Mouse (Mus musculus) cortical plate, adult 2 months (tissue): ENCODE measurements at regions not wholly inside any gene's neighbourhood (a gene's known extent, or its start where the extent isn't known, plus 50 kb on each side); places are given as distances from the start of the nearest gene placed in this dataset.

Experiments
- H3K27ac ChIP-seq: fragments of 200-500 bp; 2 replicates; pipeline ENCODE4 v1.5.1; 2012; ENCODE audit warnings: low read length, control low read depth, inconsistent platforms; ENCODE audit not compliant: insufficient read depth
- H3K4me1 ChIP-seq: fragments of 200-500 bp; 2 replicates; pipeline ENCODE4 v1.6.1; 2011; ENCODE audit warnings: low read length; ENCODE audit not compliant: control insufficient read depth, insufficient read depth
- H3K4me3 ChIP-seq: fragments of 200-500 bp; 2 replicates; pipeline ENCODE4 v1.5.1; 2011; ENCODE audit warnings: mild to moderate bottlenecking, low read length, control low read depth; ENCODE audit not compliant: insufficient read depth
- CTCF ChIP-seq: fragments of 200-500 bp; IDR thresholded peaks from 2 replicates; pipeline ENCODE4 v1.5.1; 2011; ENCODE audit warnings: mild to moderate bottlenecking, control low read depth, low read length; ENCODE audit not compliant: insufficient read depth; ENCODE audit errors: extremely low read depth
- POLR2A ChIP-seq: fragments of 200-500 bp; IDR thresholded peaks from 2 replicates; pipeline ENCODE4 v1.6.1; 2011; ENCODE audit warnings: mild to moderate bottlenecking, low read length, control low read depth; ENCODE audit not compliant: insufficient read depth; ENCODE audit errors: extremely low read depth

DNA sequence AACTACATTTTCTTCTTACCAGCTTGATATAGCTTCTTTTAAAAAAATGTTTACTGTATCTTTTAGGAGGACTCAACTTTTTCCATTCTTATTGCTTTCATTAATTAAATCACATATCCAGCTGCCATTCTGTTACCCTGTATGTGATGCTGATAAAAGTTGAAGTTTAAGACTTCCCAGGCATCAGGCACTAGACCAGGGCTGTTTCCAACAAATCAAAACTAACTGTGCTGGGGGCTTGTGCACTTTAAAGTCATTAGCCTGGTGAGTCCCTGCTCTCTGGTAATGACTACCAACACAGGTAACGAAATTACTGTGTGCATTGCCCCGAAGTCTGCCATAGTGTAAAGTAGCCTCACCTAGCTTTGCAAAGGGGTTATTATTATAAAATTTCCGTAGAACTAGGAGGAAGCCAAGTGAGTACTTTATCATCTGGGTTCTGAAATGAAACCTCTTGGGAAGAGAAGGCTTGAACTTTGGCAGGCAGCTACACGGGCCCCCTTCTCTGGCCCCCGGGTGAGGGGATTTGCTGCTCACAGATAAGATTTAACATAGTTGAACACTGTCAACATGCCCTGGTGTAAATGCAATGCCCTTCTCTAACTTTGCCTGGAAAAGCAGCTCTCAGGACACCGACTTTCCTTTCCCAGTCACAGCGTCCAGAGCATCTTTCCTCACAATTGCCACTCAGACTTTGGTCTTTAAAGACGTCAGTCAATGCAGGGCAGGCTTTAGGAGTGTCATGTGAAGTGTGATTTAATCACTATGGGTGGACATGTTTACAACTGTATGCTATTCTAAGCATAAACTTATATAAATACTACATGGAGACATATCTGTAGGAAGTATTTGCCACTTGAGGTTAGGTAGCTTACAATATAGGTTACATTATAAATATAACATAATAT lies 122.1 kb upstream of the Tab2 start:
- H3K4me1 ChIP-seq: no peaks in the 10 kb centered on the region
- H3K4me3 ChIP-seq: no peak overlapping the region
- TF ChIP-seq POLR2A (no peak), CTCF (no peak)
- H3K27ac ChIP-seq: no peak overlapping the region

GRCm38 (mm10) chr10:8072463-8072862 lies 116.4 kb upstream of the Tab2 start:
- no peak overlapping the region for H3K27ac ChIP-seq

GRCm38 (mm10) chr10:8071858-8072257 lies 115.8 kb upstream of the Tab2 start:
- 0 out of 2 replicates have a peak overlapping the region, but pooled peaks have one; percentile 23 for H3K27ac ChIP-seq
- no peak overlapping the region for H3K4me3 ChIP-seq
- H3K4me1 ChIP-seq: no peaks in the 10 kb centered on the region
- TF ChIP-seq POLR2A (no peak), CTCF (no peak)

More at GRCm38 (mm10) chr10:8072463-8072862, 116.4 kb upstream of the Tab2 start:
- H3K4me3 ChIP-seq: no peak overlapping the region
- H3K4me1 ChIP-seq: no peaks in the 10 kb centered on the region
- TF ChIP-seq POLR2A (no peak), CTCF (no peak)

- Histone ChIP-seq H3K4me3 (no peak overlapping the region), H3K27ac (no peak overlapping the region), H3K4me1 (no peaks in the 10 kb centered on the region)
- TF ChIP-seq CTCF (no peak), POLR2A (no peak)
Observed at GRCm38 (mm10) chr10:8070472-8070871, 114.4 kb upstream of the Tab2 start.

- Histone ChIP-seq H3K4me1 (no peaks in the 10 kb centered on the region), H3K27ac (no peak overlapping the region)
Observed at GRCm38 (mm10) chr10:8066926-8067325, 110.9 kb upstream of the Tab2 start.

DNA sequence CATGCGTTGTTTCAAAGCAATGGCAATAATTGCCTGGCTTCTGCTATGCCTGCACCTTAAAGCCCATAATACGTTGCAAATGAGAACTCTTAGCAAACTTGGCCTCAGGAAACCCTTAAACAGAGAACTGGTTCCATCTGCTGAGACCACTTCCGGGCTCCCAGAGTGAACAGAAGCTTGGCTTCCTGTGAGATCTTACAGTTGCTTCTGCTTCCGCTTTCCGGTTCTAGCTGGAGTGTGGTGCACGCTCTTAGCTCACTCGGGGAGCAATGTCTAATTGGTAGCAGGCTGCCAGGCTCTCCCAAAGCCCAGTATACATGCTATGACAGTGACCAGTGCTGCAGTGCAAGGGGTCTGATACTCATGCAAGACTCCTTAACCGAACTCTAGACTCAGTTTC lies 109.7 kb upstream of the Tab2 start:
- TF ChIP-seq POLR2A (no peak), CTCF (no peak)
- peak overlapping the region; percentile 3; the same call in 1 of the 2 replicates for H3K27ac ChIP-seq
- H3K4me3 ChIP-seq: no peak overlapping the region
- H3K4me1 ChIP-seq: no peaks in the 10 kb centered on the region

More at GRCm38 (mm10) chr10:8066926-8067325, 110.9 kb upstream of the Tab2 start:
- no peak for TF ChIP-seq POLR2A
- no peak for TF ChIP-seq CTCF
- no peak overlapping the region for H3K4me3 ChIP-seq

GRCm38 (mm10) chr10:8064281-8064680 lies 108.3 kb upstream of the Tab2 start:
- H3K4me1 ChIP-seq: no peaks in the 10 kb centered on the region
- no peak for TF ChIP-seq CTCF
- no peak for TF ChIP-seq POLR2A
- no peak overlapping the region for H3K27ac ChIP-seq
- H3K4me3 ChIP-seq: no peak overlapping the region

- Histone ChIP-seq H3K4me1 (no peaks in the 10 kb centered on the region), H3K4me3 (no peak overlapping the region), H3K27ac (no peak overlapping the region)
- TF ChIP-seq POLR2A (no peak), CTCF (no peak)
Observed at GRCm38 (mm10) chr10:8063458-8064090, 107.5 kb upstream of the Tab2 start.

DNA sequence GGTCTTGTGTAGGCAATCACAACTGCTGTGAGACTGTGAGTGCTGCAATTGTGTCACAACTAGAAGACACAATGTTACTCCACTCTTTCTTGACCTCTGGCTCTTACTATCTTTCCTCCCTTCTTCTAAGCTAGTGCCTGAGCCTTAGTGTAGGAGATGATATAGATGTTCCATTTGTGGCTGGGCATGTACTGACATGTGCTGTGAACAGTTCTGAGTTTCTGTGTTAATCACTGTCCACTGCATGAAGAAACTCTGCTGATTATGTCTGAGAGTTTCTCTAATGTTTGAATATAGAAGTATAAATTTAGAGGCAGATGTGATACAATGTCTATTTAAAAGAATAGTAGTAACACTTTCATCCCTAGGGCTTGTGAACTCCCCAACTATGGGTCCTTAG lies 105.0 kb upstream of the Tab2 start:
- Histone ChIP-seq H3K4me1 (no peaks in the 10 kb centered on the region), H3K27ac (no peak overlapping the region), H3K4me3 (no peak overlapping the region)
- no peak for TF ChIP-seq POLR2A
- no peak for TF ChIP-seq CTCF

DNA sequence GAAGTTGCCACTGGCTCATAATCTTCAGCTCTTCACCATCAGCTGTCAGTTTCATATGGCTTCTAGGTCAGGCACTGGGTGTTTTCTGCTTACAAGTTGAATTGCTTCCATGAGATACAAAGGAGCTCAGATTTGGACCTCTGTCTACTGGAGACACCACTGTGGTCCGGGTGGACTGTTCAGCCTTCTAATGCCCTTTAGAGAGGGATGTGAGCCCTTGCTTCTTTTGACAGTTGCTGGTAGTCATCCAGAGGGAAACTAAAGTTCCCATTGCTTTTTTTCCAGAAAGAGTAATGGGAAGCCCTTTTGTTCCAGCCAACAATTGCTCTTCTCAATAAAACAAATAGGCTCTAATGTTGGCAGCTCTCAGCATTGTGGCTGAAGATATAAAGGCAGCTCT lies 103.7 kb upstream of the Tab2 start:
- Histone ChIP-seq H3K4me3 (no peak overlapping the region), H3K4me1 (no peaks in the 10 kb centered on the region), H3K27ac (no peak overlapping the region)
- no peak for TF ChIP-seq CTCF
- TF ChIP-seq POLR2A: no peak
